Mouse (Mus musculus) monocyte, adult 5-6 weeks (primary cell): Measurements from ENCODE around the gene Sspn. TPM values are rescaled to one million over a fixed set of nuclear protein-coding genes. Genes with fewer than 3 reads are reported as not detected.

ENCODE experiments used
- ATAC-seq: fragments of 153-309, 156-312 bp; replicated peaks from 2 replicates; pipeline ENCODE4 v1.8.0; 2017; ENCODE audit warnings: mild to moderate bottlenecking; ENCODE audit not compliant: low TSS enrichment, insufficient number of reproducible peaks, severe bottlenecking, poor library complexity, low FRiP score
- total RNA-seq: library from RNA; stranded (forward); fragments of 200-1000, 200-491, 200-594 nt; gene quantifications from 3 replicates; pipeline ENCODE4 v1.2.3, GENCODE M21; 2017

The Sspn gene
- total RNA-seq, 1 experiment from 2014 or later: 2.8 TPM

DNA sequence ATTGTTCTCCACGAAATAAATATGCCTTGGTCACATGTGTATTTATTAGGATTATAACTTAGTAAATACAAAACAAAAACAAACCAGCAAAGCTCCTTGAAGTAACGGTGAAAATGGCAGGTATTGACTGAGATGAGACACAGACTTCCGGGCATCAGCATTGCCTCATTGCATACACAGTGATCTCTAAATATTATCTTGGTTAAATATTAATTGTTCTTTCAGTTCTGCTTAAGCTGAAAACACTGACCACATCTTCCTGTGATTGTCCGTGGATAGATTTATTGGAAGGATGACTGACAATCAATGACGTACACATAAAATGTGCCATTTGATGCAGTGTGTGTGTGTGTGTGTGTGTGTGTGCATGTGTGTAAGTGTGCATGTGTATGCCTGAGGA is 13.2 kb upstream of the Sspn start:
- ATAC-seq: no peak

DNA sequence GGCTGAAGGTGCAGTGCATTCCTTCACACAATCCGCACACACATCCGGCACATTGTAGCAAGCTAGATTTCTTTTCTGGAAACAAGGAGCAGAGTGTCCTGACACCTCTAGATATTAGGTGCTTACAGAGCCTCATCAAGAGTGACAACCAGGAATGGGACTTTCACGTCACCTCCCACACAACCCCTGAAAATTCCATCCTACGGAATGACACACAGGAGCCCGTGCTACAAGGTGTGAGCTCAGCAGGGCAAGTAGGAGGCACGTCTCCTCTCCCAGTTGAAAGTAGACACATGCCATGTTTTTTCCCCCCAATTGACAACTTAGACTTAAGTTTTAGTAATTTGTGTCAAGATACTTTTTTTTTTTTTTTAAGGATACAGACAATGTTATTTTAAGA is 7.8 kb upstream of the Sspn start:
- no peak for ATAC-seq

DNA sequence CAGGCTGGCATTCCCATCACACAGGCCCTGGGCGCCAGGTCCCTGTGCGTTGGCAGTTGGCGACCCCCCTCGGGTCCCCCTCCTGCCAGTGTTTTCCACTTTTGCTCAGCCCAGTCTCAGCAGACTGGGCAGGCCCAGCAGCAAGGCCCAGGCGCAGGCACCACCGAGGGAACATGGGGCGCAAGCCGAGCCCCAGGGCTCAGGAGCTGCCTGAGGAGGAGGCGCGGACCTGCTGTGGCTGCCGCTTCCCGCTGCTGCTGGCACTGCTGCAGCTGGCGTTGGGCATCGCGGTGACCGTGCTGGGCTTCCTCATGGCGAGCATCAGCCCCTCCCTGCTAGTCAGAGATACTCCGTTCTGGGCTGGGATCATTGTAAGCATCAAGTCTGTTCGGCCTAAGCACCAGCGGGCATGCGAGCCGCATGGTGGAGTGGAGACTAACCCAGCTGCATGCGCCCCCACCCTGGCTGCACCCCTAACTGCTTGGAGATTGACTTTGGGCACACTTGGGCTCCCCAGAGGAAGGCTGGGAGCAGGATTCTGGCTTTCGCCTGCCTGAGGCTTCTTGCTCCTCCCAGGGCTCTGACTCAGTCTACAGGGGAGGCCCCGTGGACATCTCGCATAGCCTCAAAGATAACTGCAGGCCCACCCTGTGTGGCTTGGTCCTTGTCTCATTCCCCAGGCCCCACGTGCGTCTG is 2.7 kb downstream of the Sspn start:
- no peak for ATAC-seq

DNA sequence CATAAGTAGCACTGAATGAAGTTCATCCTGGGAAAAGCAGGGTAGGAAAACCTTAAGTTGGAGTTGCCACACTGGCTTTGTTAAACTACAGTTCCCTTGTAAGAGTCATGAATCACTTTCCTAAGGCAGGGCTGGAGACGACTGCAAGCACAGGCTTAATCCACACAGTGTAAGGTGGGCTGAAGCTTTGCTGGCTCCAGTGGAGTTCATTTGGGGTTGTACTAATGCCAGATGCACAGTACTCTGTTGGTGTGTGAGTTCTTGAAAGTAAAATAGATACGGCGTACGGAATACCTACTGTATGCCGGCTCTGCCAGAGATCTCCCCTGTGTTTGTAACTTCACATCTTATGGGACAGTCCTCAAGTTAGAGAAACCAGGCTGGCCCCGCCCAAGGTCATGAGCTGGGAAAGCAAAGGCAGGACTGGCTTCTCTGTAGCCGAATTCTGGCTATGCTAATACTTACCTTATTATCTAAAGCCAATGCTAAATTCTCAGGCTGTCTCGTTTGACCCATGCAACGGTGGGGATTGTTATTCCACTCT is 3.3 kb downstream of the Sspn start:
- ATAC-seq: no peak

DNA sequence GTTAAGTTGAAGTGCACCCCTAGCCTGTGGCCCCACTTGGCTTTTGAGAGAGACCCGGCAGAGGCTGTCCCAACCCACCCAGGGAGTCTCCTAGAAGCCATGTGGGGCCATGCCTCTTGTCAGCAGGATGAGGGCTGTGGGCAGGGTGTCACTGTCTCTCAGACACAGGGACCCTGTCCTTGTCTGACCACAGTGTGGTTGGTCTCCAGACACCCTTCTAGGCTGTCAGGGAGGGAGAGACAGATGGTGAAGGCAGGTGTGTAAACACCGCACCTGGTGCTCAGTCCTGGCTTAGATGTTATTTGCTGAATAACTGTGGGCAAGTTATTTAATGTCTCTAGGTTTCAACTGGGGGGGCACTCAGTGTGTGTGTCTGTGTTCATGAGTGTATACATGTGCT is 4.5 kb downstream of the Sspn start:
- ATAC-seq: no peak

DNA sequence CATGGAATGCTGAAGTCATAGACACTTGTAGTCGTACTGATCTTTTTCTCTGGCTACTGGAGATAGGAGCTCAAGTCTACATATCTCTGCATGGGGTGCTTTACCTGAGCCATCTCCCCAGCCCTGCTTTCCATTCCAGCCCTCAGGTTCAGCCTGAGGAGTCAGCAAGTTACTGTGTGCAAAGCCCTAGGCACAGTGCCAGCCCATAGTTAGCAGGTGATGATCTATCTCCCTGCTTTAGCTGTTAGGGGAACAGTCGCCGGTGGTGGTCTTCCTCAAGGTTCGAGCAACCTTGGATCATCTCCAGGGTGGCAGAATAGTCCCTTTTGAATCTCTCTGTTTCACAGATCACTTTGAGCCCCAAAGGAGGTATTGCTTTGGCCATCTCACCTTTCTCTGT is 5.1 kb downstream of the Sspn start:
- ATAC-seq: no peak

DNA sequence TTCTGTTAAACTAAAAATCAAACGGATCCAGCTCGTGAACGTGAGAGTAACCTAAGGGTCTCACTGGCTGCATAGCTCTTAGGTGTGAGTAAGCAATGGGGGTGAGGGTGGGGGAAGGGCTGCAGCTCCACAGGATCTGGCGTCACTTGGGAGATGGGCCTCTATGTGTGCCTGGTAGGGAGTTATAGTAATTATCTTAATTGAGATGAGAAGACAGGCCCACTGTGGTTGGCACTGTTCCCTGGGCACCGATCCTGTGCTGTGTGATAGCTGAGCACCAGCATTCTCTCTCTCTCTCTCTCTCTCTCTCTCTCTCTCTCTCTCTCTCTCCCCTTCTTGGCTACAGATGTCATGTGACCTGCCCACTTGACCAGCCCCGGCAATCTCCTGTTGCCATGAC is 9.4 kb downstream of the Sspn start:
- ATAC-seq: no peak

DNA sequence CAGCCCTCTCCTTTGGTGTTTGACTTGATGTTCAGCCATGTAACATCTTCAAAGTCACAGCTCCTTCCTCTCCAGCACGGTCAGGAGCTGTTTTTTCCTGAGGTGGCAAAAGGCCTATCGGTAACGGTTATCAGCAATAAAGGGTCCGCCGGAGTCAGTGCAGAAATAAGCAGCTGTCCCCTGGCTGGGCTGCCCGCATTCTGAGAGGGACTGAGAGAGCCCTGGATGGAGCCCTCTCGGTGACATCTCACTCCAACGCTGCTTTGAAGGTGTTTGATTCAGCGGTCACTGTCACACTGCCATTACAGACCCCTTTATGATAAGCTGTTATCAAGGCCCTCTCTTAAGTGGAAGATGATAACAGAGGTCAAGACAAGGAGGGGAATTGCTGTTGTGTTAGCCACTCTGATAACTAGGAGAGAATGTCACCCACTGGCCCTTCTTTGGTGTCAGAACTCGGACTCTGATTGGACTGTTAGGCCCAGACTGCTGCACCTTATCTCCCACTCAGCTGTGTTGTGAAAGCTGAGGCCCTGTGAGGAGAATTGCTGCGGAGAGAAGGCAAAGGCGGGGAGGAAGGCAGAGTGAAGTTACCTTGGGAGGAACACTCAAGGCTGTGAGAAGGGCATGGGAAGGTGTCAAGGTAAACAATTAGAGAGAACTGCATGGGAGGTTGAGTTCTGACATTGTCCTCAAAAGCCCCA is 11.0 kb downstream of the Sspn start:
- no peak for ATAC-seq

DNA sequence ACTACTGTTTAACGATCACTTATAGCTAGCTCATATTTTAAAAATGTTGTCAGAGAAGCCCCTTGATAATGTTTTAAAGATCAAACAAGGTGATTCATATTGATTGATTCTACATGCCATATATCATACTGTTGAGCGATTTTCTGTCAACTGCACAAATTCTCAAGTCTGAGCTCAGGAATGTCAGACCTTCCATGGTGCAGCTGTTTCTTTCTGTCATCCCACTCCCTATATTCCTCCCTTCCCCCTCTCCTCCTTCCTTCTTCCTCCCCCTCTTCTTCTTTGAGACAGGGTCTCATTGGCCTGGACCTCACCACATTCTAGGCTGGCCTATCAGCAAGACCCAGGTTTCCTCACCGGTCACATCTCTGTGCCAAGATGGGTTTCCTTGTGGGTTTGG is 12.0 kb downstream of the Sspn start:
- no peak for ATAC-seq

DNA sequence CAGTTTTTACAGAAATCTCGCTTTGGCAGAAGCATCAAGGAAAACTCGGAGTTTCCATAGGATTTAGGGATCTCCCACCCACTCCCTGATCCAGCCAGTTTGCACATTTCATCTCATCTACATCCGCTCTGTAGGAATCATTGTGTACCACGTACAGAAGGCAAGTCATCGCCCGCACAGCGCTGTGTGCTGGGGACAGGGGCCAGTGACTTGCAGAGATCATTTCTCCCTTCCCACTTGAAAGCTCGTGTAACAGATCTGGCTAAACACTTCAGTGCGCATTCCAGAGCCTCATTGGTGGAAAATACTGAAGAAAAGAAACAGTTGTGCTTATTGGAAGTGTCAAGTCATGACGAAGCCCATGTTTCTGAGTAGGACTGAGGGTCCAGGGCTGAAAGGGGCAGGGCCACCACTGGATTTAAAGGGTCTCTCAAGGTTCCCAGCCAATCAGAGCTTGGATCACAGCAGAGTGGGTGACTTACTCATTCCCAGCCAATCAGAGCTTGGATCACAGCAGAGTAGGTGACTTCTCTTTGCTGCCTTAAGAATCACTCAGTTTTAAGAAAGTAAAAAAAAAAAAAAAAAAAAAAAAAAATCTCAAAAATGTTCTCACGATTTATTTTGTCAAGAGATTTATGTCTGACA is 14.4 kb downstream of the Sspn start:
- no peak for ATAC-seq

DNA sequence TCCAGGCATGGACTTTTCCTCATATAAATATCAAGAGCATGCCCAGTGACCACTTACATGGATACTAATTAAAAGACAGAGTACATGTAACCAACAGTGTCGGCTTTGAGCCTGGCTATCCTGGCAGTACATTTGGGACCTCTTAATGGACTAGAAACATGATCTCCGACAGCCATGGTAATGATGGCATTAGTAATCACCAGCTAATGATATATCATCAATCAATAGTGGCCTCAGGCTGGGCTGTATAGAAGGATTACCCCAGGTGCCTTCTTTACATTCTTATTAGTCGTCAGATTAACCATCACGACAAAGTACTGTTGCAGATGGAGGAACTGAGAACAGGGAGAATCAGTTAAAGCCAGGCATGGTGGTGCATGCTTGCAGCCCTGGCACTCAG is 17.6 kb downstream of the Sspn start:
- no peak for ATAC-seq

DNA sequence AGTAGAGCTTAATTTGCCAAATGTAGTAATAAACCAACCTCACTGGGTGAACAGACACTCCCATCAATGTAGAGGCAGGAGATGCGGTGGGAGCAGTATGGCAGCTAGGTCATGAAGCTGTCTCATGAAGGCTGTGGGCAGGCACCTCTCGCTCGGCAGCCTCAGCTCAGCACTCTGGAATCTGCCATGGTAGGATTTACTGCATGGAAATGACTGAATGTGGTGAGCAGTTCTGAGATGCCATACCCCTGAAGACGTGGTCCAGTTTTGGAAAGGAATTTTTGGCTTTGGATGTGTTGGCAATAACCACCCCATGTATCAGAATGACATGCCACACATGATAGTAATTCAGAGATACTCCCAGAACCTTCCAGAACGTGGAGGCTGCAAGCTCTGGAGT is 19.2 kb downstream of the Sspn start:
- no peak for ATAC-seq

DNA sequence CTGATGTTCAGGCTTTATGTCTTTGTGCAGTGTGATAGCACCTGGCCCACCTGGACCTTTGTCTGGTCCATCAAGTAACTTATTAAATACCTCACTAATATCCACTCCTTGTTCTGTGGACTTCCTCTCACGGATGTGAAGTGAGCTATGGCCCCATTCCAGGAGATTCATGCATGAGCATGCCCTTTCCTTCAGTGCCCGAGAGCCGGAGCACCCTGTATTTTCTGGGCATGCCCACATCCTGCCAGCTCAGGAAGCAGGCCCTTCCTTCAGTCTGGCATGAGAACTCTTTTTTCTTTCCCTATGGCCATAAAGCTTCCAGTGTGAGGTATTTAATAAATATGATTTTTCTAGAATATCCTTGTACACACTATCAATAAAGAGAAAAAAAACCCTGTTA is 21.2 kb downstream of the Sspn start:
- ATAC-seq: no peak

DNA sequence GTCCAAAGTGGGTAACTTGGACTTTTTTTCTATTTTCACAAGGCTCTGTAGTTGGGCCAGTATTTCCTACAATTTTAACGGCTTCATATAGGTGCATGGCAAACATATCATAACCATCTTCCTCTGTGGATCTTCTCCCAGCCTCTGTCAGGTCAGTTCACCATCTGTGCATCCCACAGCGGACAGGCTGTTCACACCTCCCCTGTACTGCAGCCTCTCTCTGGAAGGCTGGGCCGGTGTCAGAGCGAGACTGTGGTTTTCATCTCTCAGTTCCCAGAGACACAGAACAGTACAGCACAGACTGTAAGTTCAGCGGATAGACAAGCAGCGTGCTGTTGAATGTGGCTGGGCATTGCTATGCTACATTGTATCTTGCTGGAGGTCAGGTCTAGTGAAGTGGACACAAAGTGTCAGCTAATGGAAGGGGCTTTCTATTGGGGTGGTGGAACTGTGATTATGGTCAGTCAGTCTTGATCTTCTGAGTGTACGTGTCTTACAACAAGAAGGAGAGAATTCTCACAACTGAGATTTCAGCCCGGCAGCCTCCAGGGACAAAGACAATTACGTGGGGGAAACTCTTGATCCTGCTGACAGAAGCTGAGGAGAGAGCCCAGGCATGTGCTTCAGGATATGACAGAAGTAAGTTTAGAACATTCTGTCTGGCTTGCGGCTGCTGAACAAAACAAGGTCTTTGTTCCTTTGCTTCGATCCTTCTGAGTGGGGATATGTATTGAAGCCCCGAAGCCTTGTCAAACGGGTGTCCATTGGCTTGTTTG is 21.9 kb downstream of the Sspn start:
- ATAC-seq: no peak

DNA sequence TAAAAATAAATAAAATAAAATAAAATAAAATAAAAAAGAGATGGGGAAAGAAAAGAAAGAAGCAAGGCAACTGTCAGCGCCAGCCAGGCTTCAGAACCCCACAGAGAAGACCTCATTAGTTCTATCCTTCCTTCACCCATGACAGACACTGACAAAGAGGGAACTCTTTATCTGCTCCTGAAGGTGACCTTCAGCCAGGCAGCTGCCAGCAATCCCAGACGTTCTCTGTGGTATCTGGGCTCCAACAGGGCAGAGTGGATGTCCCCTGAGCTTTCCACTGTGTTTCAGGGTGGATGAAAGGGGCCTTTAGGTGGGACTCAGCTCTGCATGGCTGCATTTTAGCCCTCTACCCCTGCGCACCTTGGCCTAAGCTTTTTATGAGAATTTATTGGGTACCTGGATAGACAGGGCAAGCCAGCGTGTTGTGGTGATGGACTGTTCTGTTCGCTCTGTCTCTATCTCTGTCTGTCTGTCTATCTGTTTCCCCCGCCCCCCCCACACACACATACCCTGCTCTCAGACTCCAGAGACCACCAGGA is 26.1 kb downstream of the Sspn start:
- no peak for ATAC-seq

DNA sequence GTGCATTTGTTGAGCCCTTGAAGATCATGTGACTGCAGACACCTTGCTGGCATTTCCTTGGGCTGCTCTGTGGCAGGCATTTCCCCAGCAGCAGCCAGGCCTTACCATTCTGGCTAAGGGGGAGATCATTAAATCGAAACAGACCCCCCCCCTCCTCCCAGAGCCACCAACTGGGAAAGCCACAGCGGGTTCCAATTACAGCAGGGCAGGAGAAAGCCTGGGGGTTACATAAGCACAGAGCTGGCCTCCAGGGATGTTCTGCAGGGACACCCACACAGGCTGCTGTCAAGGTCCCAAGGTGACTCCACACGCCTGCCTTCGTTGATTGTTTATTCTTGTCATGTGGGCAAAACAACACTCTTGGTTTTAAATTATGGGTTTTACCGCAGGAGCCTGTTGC is 26.6 kb downstream of the Sspn start:
- no peak for ATAC-seq

DNA sequence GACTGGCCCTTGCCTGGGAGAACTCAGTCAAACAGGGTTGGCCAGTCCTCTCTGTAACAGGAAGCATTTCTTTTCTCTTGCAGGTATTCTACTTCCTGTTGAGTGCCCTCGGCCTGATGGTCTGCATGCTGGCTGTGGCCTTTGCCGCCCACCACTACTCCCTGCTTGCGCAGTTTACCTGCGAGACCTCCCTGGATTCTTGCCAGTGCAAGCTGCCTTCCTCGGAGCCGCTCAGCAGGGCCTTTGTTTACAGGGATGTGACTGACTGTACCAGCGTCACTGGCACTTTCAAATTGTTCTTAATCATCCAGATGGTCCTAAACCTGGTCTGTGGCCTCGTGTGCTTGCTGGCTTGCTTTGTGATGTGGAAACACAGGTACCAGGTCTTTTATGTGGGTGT is 29.6 kb downstream of the Sspn start:
- no peak for ATAC-seq

DNA sequence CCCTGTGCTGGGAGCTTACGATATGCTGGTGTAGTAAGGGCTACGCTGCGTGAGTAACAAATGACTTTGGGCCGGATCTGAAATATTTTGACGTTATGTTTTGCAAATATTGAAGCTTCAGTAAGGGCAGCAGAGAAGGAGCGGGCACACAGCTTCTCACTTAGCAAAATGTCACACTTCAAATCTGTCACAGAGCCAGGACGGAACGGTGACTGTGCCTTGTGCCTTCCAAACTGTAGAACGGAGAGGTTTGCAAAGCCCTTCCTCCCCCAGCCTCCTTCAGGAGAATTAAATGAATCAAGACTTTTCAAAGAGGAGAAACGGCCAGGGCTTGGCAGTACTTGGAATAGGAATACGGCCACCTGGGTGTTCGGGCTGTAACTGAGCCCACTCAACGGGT is 32.5 kb downstream of the Sspn start:
- no peak for ATAC-seq

DNA sequence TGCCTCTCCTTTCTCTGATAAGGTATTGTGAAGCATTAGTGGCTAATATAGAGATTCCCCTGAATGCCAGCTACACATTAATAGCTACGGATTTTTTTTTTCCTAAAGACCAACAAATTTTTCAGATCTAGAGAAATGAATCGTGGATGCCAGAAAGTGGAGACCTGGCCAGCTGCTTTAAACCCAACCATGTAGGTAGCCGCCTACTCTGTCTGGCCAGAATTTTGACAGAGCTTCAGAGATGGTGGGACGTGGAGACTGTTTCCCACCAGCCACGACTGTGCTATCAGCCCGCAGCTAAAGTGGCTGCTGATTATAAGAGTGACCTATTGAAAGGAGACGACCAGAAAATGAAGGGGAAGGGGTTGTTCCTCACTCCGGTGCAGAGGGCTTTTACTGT is 36.3 kb downstream of the Sspn start:
- ATAC-seq: no peak
